Mouse (Mus musculus) bone marrow, adult 2 months (tissue): Measurements from ENCODE around the gene Vegfd. TPM values are rescaled to one million over a fixed set of nuclear protein-coding genes. Genes with fewer than 3 reads are reported as not detected.

Experiments
- H3K27ac ChIP-seq: fragments of 200-500 bp; 2 replicates; pipeline ENCODE4 v1.5.1; 2012; ENCODE audit warnings: low read depth, mild to moderate bottlenecking, control low read depth, inconsistent platforms, low read length; ENCODE audit not compliant: control insufficient read depth, poor library complexity, insufficient read depth
- H3K4me1 ChIP-seq: fragments of 200-500 bp; 2 replicates; pipeline ENCODE4 v1.6.1; 2011; ENCODE audit warnings: low read length; ENCODE audit not compliant: control insufficient read depth, insufficient read depth
- H3K4me3 ChIP-seq: fragments of 200-500 bp; replicated peaks from 2 replicates; pipeline ENCODE3; 2011; ENCODE audit warnings: mild to moderate bottlenecking, low read depth, low read length, control low read depth; ENCODE audit not compliant: control insufficient read depth
- CTCF ChIP-seq: fragments of 200-500 bp; IDR thresholded peaks from 2 replicates; pipeline ENCODE4 v1.5.1; 2011; ENCODE audit warnings: low read length, control low read depth; ENCODE audit not compliant: control insufficient read depth, insufficient read depth
- POLR2A ChIP-seq: fragments of 200-500 bp; IDR thresholded peaks from 2 replicates; pipeline ENCODE4 v1.6.1; 2011; ENCODE audit warnings: low read depth, mild to moderate bottlenecking, control low read depth, low read length, borderline replicate concordance; ENCODE audit not compliant: control insufficient read depth
- WGBS: fragments of 180-500 bp; shearing (Covaris S2); methylation state at CpG from one replicate; pipeline ENCODE4 v1.1.7; 2018; 5-methylcytosine and 5-hydroxymethylcytosine counted together
- polyA plus RNA-seq: library from polyadenylated mRNA; stranded (reverse); fragments of >200 nt; gene quantifications from 2 replicates; pipeline ENCODE4 v1.2.4, GENCODE M21; 2011; ENCODE audit warnings: low replicate concordance; ENCODE audit not compliant: missing spikeins, insufficient read depth, insufficient read length

Vegfd gene
- polyA plus RNA-seq, 1 experiment: 3.9 TPM

DNA sequence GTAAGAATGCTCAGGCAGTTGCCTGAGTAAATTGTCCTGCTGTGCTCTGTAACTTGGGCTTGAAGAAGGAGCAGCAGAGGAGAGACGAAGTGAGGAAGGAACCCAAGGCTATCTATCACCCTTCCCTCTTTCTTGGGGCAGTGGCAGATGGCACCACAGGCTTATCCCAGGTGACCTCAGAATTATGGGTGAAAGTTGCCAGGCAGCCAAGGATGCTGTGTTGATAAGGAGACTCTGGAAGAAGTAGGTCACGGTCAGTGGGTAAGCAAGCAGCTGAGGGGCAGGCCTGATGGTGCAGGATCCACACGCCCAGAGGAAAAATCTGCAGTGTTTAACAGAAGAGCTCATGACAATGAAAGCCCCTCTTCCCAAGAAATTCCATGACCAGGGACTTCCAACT is 68.1 kb downstream of the Vegfd start:
- 57% methylated on average over 3 of the region's 3 CpGs for WGBS
- Histone ChIP-seq H3K4me3 (no peak overlapping the region), H3K27ac (no peak overlapping the region), H3K4me1 (no peaks in the 10 kb centered on the region)
- no peak for TF ChIP-seq POLR2A
- no peak for TF ChIP-seq CTCF

DNA sequence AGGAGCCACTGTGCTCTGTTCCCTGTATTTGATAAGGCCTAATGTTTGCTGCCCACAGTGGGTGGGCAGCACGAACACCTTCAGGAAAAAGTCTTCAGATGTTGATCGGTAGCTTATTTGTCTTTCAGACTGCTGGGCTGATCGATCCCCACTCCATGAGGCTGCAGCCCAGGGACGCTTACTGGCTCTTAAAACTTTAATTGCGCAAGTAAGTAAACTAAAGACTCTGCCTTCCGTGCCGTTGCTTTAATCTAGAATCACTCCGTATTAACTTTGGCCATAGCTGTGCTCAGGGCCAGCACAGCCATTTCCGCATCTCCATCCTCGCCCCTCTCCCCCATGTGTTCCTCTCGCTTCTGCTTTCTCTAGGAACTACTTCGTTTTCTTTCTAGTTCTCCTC is 72.4 kb downstream of the Vegfd start:
- Histone ChIP-seq H3K27ac (no peak overlapping the region), H3K4me3 (no peak overlapping the region), H3K4me1 (no peaks in the 10 kb centered on the region)
- TF ChIP-seq POLR2A: no peak
- no peak for TF ChIP-seq CTCF
- WGBS: 84% methylated on average over 12 of the region's 12 CpGs

DNA sequence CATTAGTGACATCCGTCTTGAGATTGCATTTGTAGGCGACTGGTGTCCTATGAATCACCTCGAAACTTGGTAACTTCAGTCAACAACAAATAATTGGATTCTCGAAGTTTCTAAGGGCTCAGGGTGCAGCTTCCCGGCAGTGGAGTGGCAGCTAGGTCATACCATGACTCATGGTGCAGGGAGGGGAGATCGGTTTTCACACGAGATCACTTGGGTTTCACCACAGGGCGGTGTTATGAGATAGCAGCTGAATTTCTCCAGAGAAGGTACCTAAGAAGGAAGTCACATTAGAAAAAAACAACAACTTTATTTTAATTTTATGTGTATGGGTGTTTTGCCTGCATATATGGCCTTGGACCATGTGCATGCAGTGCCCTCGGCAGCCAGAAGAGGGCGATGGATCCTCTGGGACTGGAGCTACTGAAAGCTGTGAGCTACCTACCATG is 73.0 kb downstream of the Vegfd start:
- WGBS: 74% methylated on average over 10 of the region's 10 CpGs
- no peak overlapping the region for H3K27ac ChIP-seq
- TF ChIP-seq CTCF (peak; percentile 41), POLR2A (no peak)
- no peak overlapping the region for H3K4me3 ChIP-seq
- no peaks in the 10 kb centered on the region for H3K4me1 ChIP-seq

DNA sequence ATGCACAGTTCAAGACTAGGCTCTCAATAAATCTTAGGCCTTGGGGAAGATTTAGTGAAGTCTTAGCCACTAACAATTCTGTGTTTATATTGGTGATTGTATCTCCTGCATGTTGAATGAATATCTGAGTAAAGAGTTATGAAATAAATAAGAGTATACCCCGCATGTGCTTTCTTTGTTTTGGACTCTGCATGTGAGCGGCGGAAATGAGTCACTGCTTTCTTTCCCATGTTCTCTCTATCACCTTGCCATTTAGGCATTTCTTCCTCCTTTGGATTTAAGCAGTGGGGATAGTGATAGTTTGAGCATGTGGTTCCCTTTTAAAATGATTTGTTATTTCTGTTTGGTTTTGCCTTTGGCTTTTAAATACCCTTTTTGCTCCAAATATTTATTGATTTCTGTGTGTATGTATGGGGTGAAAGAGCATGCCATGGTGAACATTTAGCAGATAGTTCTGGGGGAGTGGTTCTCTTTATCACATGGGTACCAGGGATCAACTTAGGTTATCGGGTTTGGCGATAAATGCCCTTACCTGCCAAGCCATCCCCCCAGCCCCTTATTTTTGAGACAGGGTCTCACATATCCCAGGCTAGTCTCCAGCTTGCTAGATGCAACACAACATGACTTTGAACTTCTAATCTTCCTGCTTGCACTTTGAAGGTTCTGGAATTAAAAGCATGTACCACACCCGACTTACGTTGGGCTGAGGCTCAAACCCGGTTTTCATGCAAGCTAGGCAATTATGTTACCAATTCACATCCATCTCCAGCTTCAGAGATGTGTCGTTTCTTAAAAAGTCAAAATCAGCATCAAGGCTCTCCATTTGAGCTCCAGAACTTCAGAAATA is 73.9 kb downstream of the Vegfd start:
- H3K27ac ChIP-seq: no peak overlapping the region
- no peak for TF ChIP-seq CTCF
- no peak overlapping the region for H3K4me3 ChIP-seq
- WGBS: 77% methylated on average over 9 of the region's 9 CpGs
- no peaks in the 10 kb centered on the region for H3K4me1 ChIP-seq

DNA sequence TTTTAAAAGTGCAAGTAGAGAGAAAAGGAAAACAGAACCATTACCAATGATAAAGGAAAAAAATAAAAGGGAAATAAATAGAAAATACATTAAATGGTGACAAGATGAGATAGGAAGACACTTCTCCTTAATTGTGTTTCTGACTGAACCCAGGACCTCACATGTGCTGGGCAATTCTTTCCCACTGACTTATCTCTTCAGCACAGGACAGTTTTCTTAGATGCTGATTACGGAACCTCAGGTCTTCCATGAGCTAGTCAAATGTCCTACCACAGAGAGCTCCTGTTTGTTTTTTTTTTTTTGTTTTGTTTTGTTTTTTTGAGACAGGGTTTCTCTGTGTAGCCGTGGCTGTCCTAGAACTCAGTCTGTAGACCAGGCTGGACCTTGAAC is 74.5 kb downstream of the Vegfd start:
- WGBS: 60% methylated on average over 2 of the region's 2 CpGs
- Histone ChIP-seq H3K4me1 (no peaks in the 10 kb centered on the region), H3K4me3 (no peak overlapping the region), H3K27ac (no peak overlapping the region)
- TF ChIP-seq POLR2A: no peak
- TF ChIP-seq CTCF: no peak

DNA sequence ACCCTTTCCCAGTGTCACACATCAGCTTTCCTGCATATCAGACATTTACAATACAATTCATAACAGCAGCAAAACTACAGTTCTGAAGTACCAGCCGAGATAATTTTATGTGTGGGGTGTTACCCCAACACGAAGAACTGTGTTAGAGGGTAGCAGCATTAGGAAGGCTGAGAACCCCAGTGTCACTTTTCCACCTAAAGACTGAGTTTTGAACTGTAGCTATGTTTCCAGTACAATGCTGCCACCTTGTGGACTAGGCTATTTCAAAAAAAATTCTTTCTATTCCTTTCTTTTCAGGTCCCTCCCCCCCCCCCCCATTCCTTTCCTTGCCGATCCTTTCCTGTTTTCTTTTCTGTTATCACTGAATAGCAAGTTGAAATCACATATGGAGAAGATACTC is 76.0 kb downstream of the Vegfd start:
- no peak overlapping the region for H3K4me3 ChIP-seq
- 19% methylated on average over 3 of the region's 3 CpGs for WGBS

More for the DNA sequence above, 76.0 kb downstream of the Vegfd start:
- TF ChIP-seq POLR2A (no peak), CTCF (0 out of 2 replicates have a peak, but pooled peaks have one; percentile 11)
- Histone ChIP-seq H3K27ac (no peak overlapping the region), H3K4me1 (no peaks in the 10 kb centered on the region)

Other genes starting within 250 kb of the Vegfd start
- 0.72 TPM in 1 of 2 replicates, not detected in the other for gene Ace2, start 234.0 kb upstream of the Vegfd start, polyA plus RNA-seq
- 8.0 and 19.2 TPM in 2 replicates for gene Bmx, start 115.2 kb upstream of the Vegfd start, polyA plus RNA-seq
- gene Pir, start 104.0 kb upstream of the Vegfd start, polyA plus RNA-seq: 3.0 and 10.2 TPM in 2 replicates
- 13.0 and 14.4 TPM in 2 replicates for gene Piga, start 46.4 kb downstream of the Vegfd start, polyA plus RNA-seq
- not detected in 2 replicates for gene Asb11, start 63.6 kb downstream of the Vegfd start, polyA plus RNA-seq
- not detected in 2 replicates for gene Asb9, start 132.9 kb downstream of the Vegfd start, polyA plus RNA-seq